Mouse (Mus musculus): ENCODE measurements around the gene Gm6034.

DNA sequence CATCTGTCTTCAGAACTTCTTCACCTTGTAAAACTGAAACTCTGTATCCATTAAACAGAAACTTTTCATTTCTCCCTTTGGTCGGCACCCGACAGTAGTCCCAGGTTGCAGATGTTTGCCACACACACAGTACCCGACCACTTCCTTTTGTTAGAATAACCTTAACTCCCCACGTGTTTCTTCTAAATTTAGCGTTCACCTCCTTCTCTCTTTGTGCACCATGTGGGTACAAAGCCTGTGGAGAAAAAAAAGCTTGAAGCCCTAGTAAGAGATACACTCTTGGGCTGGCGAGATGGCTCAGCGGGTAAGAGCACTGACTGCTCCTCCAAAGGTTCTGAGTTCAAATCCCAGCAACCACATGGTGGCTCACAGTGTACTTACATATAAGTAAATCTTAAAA, 43.4 kb upstream of the Gm6034 start:
- TF ChIP-seq CTCF (IDR thresholded peaks at IDR 0.05; ENCODE audit: control insufficient read depth, insufficient read depth, low read length): no peak
- no peak for TF ChIP-seq POLR2A (IDR thresholded peaks at IDR 0.05; ENCODE audit: borderline replicate concordance, control insufficient read depth, low read depth, low read length)
